Mouse (Mus musculus) liver, adult 2 months (tissue): ENCODE results near the gene Nek7.

ENCODE experiments used
- CTCF ChIP-seq: fragments of 200-500 bp; IDR thresholded peaks from 2 replicates; pipeline ENCODE4 v1.5.1; 2011; ENCODE audit warnings: low read depth, low read length, control low read depth
- POLR2A ChIP-seq: fragments of 200-500 bp; IDR thresholded peaks from 2 replicates; pipeline ENCODE4 v1.6.1; 2011; ENCODE audit warnings: low read length, control low read depth; ENCODE audit not compliant: insufficient read depth; ENCODE audit errors: extremely low read depth

DNA sequence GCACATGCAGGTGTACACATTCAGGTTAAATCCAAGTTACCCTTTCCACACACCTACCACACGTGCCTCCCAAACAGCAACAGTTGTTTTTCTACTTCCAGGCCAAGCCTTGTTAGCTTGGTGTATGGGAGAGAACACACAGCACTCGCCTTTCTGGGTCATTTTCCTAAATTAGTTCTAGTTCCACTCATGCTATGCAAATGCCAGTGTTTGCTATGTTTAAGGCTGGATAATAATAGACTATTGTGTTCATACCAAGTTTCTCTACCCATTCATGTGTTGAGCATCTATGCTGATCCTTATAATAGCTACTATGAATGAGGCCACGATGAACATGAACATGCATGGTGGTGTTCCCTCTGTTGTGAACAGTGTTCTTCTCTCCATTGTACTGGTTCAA is 158.5 kb downstream of the Nek7 start:
- no peak for TF ChIP-seq CTCF
- TF ChIP-seq POLR2A = no peak
